In the genomic region with DNA sequence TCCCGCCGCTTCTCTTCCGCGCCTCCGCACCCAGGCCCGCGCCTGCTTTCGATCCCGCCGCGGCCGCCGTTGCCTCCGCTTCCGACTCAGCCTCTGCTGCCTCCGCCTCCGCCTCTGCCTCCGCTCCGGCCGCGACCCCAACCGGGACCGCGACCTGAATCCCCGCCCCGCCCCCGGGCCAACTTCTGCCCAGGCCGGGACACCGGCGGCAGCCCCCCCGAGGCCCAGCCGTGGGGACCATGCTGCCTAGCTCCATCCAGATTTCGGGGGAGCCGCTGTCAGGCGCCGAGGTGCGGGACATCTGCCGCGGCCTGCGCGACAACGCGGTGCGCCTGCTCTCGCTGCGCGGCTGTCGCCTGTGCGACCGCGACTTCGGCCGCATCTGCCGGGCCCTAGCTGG, we compare ENCODE assay signal across 8 mouse cellular contexts. TPM values are rescaled to one million over a fixed set of nuclear protein-coding genes. Genes with fewer than 3 reads are reported as not detected.
DNase-seq lines count a peak whose midpoint lies in the region; ATAC-seq and TF ChIP-seq lines count a peak whose summit lies in the region.

No protein-coding gene starts in this region.

- H3K4me1 ChIP-seq in lung, postnatal 0 days (ENCODE audit: insufficient read depth, low read depth, low read length), result peaks cover 4% of the 10 kb centered on the region
- peaks cover 33% of the 10 kb centered on the region for H3K4me1 ChIP-seq in embryonic facial prominence, embryonic 10.5 days
- peaks cover 5% of the 10 kb centered on the region; the same call in 1 of the 2 replicates for H3K4me1 ChIP-seq in intestine, postnatal 0 days (replicated peaks; ENCODE audit: control insufficient read depth, insufficient read depth, low read length)
- peaks cover 24% of the 10 kb centered on the region for H3K4me1 ChIP-seq in neural tube, embryonic 12.5 days

- peak overlapping the region; percentile 97 for H3K4me2 ChIP-seq in lung, postnatal 0 days (replicated peaks; ENCODE audit: low read depth, low read length)
- H3K4me2 ChIP-seq in intestine, postnatal 0 days (replicated peaks; ENCODE audit: low read depth), result peak overlapping the region; percentile 97
- peak overlapping the region; percentile 98 for H3K4me2 ChIP-seq in neural tube, embryonic 12.5 days (replicated peaks)

- H3K9ac ChIP-seq in lung, postnatal 0 days (replicated peaks; ENCODE audit: low read depth), result 0 out of 2 replicates have a peak overlapping the region, but pooled peaks have one; percentile 19
- peak overlapping the region; percentile 23; the same call in 1 of the 2 replicates for H3K9ac ChIP-seq in intestine, postnatal 0 days (ENCODE audit: low read depth, low read length)
- H3K9ac ChIP-seq in neural tube, embryonic 12.5 days, result peak overlapping the region; percentile 78

- no peak for TF ChIP-seq EP300 in lung, postnatal 0 days (IDR thresholded peaks at IDR 0.05)

- peaks cover 30% of the 10 kb centered on the region; the same call in 1 of the 2 replicates for H3K36me3 ChIP-seq in lung, postnatal 0 days (ENCODE audit: insufficient read depth, low read length)
- peaks cover 66% of the 10 kb centered on the region for H3K36me3 ChIP-seq in embryonic facial prominence, embryonic 10.5 days (replicated peaks)
- H3K36me3 ChIP-seq in intestine, postnatal 0 days (ENCODE audit: control insufficient read depth, insufficient read depth), result peaks cover 49% of the 10 kb centered on the region
- H3K36me3 ChIP-seq in neural tube, embryonic 12.5 days, result peaks cover 46% of the 10 kb centered on the region

- peak; percentile 21 for ATAC-seq in lung, postnatal 0 days
- ATAC-seq in intestine, postnatal 0 days, result no peak
- ATAC-seq in neural tube, embryonic 12.5 days (ENCODE audit: low FRiP score, low read depth), result peak; percentile 49

- H3K27ac ChIP-seq in lung, postnatal 0 days (ENCODE audit: low read length), result no peak overlapping the region
- H3K27ac ChIP-seq in embryonic facial prominence, embryonic 10.5 days (replicated peaks), result peak overlapping the region; percentile 78
- no peak overlapping the region for H3K27ac ChIP-seq in intestine, postnatal 0 days (ENCODE audit: low read depth, low read length)
- H3K27ac ChIP-seq in neural tube, embryonic 12.5 days, result peak overlapping the region; percentile 26; the same call in 1 of the 2 replicates

- H3K27me3 ChIP-seq in lung, postnatal 0 days (replicated peaks; ENCODE audit: insufficient read depth, low read length), result peaks cover 9% of the 10 kb centered on the region; the same call in 1 of the 2 replicates
- H3K27me3 ChIP-seq in embryonic facial prominence, embryonic 10.5 days (replicated peaks; ENCODE audit: low read depth, poor library complexity, severe bottlenecking), result peaks cover 35% of the 10 kb centered on the region
- peaks cover 15% of the 10 kb centered on the region for H3K27me3 ChIP-seq in intestine, postnatal 0 days (replicated peaks; ENCODE audit: control insufficient read depth, insufficient read depth, low read length)
- H3K27me3 ChIP-seq in neural tube, embryonic 12.5 days (replicated peaks), result peaks cover 11% of the 10 kb centered on the region

- no peak for TF ChIP-seq CTCF in lung, postnatal 0 days (IDR thresholded peaks at IDR 0.05)
- TF ChIP-seq CTCF in intestine, postnatal 0 days (IDR thresholded peaks at IDR 0.05; ENCODE audit: low read depth), result no peak

- WGBS in lung, postnatal 0 days, result under 1% methylated on average over 29 of the region's 54 CpGs
- under 1% methylated on average over 54 of the region's 54 CpGs for WGBS in embryonic facial prominence, embryonic 10.5 days
- 2% methylated on average over 47 of the region's 54 CpGs for WGBS in intestine, postnatal 0 days
- WGBS in neural tube, embryonic 12.5 days, result 1% methylated on average over 45 of the region's 54 CpGs

- DNase-seq in gastrocnemius, postnatal 10 days, result peak; percentile 50
- DNase-seq in gastrocnemius, adult 18-20 months (ENCODE audit: low spot score), result no peak
- DNase-seq in lung, postnatal 0 days (ENCODE audit: low spot score), result no peak
- no peak for DNase-seq in lung, postnatal 36 days
- no peak for DNase-seq in embryonic facial prominence, embryonic 10.5 days (ENCODE audit: low spot score)
- no peak for DNase-seq in urinary bladder, postnatal 25 days (ENCODE audit: low spot score)

- no peaks in the 10 kb centered on the region for H3K9me3 ChIP-seq in lung, postnatal 0 days (ENCODE audit: low read length)
- H3K9me3 ChIP-seq in embryonic facial prominence, embryonic 10.5 days, result no peaks in the 10 kb centered on the region
- no peaks in the 10 kb centered on the region for H3K9me3 ChIP-seq in intestine, postnatal 0 days (ENCODE audit: control insufficient read depth)
- no peaks in the 10 kb centered on the region for H3K9me3 ChIP-seq in neural tube, embryonic 12.5 days

- H3K4me3 ChIP-seq in lung, postnatal 0 days (ENCODE audit: low read depth, low read length), result peak overlapping the region; percentile 57
- peak overlapping the region; percentile 80 for H3K4me3 ChIP-seq in embryonic facial prominence, embryonic 10.5 days
- H3K4me3 ChIP-seq in intestine, postnatal 0 days (ENCODE audit: low read depth, low read length), result peak overlapping the region; percentile 65
- H3K4me3 ChIP-seq in neural tube, embryonic 12.5 days, result peak overlapping the region; percentile 71

RNA-seq across cellular contexts. Expression of a gene that starts 0.8 kb away (rescaled TPM):
- under 1 TPM; 0.54 to 0.79 TPM for total RNA-seq in gastrocnemius, postnatal 10 days (2021)
- under 1 TPM; 0.14 to 0.21 TPM for total RNA-seq in gastrocnemius, adult 18-20 months (2021)
- polyA plus RNA-seq in lung, postnatal 0 days (2015; fragmentation: Nextera tagmentation; extraction: Ambion mirVana), result 3.7 and 5.2 TPM in 2 replicates
- polyA plus RNA-seq in embryonic facial prominence, embryonic 10.5 days (2016; fragmentation: Nextera tagmentation; extraction: Ambion mirVana), result 0.67 and 0.86 TPM in 2 replicates
- polyA plus RNA-seq in intestine, postnatal 0 days (2015; fragmentation: Nextera tagmentation; extraction: Ambion mirVana), result 0.42 and 0.44 TPM in 2 replicates
- 3.4 and 3.6 TPM in 2 replicates for polyA plus RNA-seq in neural tube, embryonic 12.5 days (2016; fragmentation: Nextera tagmentation; extraction: Ambion mirVana)

RNA-seq across cellular contexts. Expression of a gene that starts 6.2 kb away (rescaled TPM):
- 10 to 100 TPM; 53.6 to 66.6 TPM for total RNA-seq in gastrocnemius, postnatal 10 days (2021)
- 10 to 100 TPM; 46.7 to 60.1 TPM for total RNA-seq in gastrocnemius, adult 18-20 months (2021)
- polyA plus RNA-seq in lung, postnatal 0 days (2015; fragmentation: Nextera tagmentation; extraction: Ambion mirVana), result 185 and 199 TPM in 2 replicates
- 66.6 and 70.6 TPM in 2 replicates for polyA plus RNA-seq in embryonic facial prominence, embryonic 10.5 days (2016; fragmentation: Nextera tagmentation; extraction: Ambion mirVana)
- polyA plus RNA-seq in intestine, postnatal 0 days (2015; fragmentation: Nextera tagmentation; extraction: Ambion mirVana), result 111 and 119 TPM in 2 replicates
- polyA plus RNA-seq in neural tube, embryonic 12.5 days (2016; fragmentation: Nextera tagmentation; extraction: Ambion mirVana), result 73.9 and 76.7 TPM in 2 replicates

RNA-seq across cellular contexts. Expression of a gene that starts 6.3 kb away (rescaled TPM):
- 10 to 100 TPM; 18.5 to 21.8 TPM for total RNA-seq in gastrocnemius, postnatal 10 days (2021)
- total RNA-seq in gastrocnemius, adult 18-20 months (2021), result 10 to 100 TPM; 15.0 to 15.1 TPM
- 82.0 and 89.9 TPM in 2 replicates for polyA plus RNA-seq in lung, postnatal 0 days (2015; fragmentation: Nextera tagmentation; extraction: Ambion mirVana)
- 125 and 130 TPM in 2 replicates for polyA plus RNA-seq in embryonic facial prominence, embryonic 10.5 days (2016; fragmentation: Nextera tagmentation; extraction: Ambion mirVana)
- polyA plus RNA-seq in intestine, postnatal 0 days (2015; fragmentation: Nextera tagmentation; extraction: Ambion mirVana), result 32.1 and 32.3 TPM in 2 replicates
- 85.3 and 87.0 TPM in 2 replicates for polyA plus RNA-seq in neural tube, embryonic 12.5 days (2016; fragmentation: Nextera tagmentation; extraction: Ambion mirVana)

RNA-seq across cellular contexts. Expression of a gene that starts 28.7 kb away (rescaled TPM):
- total RNA-seq in gastrocnemius, postnatal 10 days (2021), result 10 to 100 TPM; 42.3 to 64.0 TPM
- 10 to 100 TPM; 32.1 to 48.1 TPM for total RNA-seq in gastrocnemius, adult 18-20 months (2021)
- 21.0 and 22.8 TPM in 2 replicates for polyA plus RNA-seq in lung, postnatal 0 days (2015; fragmentation: Nextera tagmentation; extraction: Ambion mirVana)
- 60.2 and 62.6 TPM in 2 replicates for polyA plus RNA-seq in embryonic facial prominence, embryonic 10.5 days (2016; fragmentation: Nextera tagmentation; extraction: Ambion mirVana)
- 29.3 and 34.6 TPM in 2 replicates for polyA plus RNA-seq in intestine, postnatal 0 days (2015; fragmentation: Nextera tagmentation; extraction: Ambion mirVana)
- polyA plus RNA-seq in neural tube, embryonic 12.5 days (2016; fragmentation: Nextera tagmentation; extraction: Ambion mirVana), result 48.0 and 50.2 TPM in 2 replicates

RNA-seq across cellular contexts. Expression of a gene that starts 43.1 kb away (rescaled TPM):
- total RNA-seq in gastrocnemius, postnatal 10 days (2021), result under 1 TPM; 0.35 to 0.79 TPM
- total RNA-seq in gastrocnemius, adult 18-20 months (2021), result not detected
- 1.3 TPM in 2 replicates for polyA plus RNA-seq in lung, postnatal 0 days (2015; fragmentation: Nextera tagmentation; extraction: Ambion mirVana)
- 1.5 and 2.0 TPM in 2 replicates for polyA plus RNA-seq in embryonic facial prominence, embryonic 10.5 days (2016; fragmentation: Nextera tagmentation; extraction: Ambion mirVana)
- 0.33 and 0.42 TPM in 2 replicates for polyA plus RNA-seq in intestine, postnatal 0 days (2015; fragmentation: Nextera tagmentation; extraction: Ambion mirVana)
- polyA plus RNA-seq in neural tube, embryonic 12.5 days (2016; fragmentation: Nextera tagmentation; extraction: Ambion mirVana), result 3.4 and 3.9 TPM in 2 replicates

Comparison
In these comparisons a context has a peak if more than half of its experiments do, and no peak if none do; other contexts are left out.
1. H3K27ac ChIP-seq: peak in embryonic facial prominence, embryonic 10.5 days (single experiment) and neural tube, embryonic 12.5 days (single experiment); none in lung, postnatal 0 days (single experiment) and intestine, postnatal 0 days (single experiment).
2. H3K9ac ChIP-seq: peak in every context shown above with its lines; median percentile 78 in neural tube, embryonic 12.5 days; 23 in intestine, postnatal 0 days; 19 in lung, postnatal 0 days.
3. Peak in every context shown above with its lines, with median percentiles within 50 percentile points of each other: H3K4me2 ChIP-seq and H3K4me3 ChIP-seq.